Mouse (Mus musculus): ENCODE data around the gene 2310003L06Rik. TPM values are rescaled to one million over a fixed set of nuclear protein-coding genes. Genes with fewer than 3 reads are reported as not detected.

2310003L06Rik gene
- total RNA-seq (2021), result not detected
- long read RNA-seq, experiment 1, result 0 reads
- long read RNA-seq, experiment 2, result 0 reads

GRCm38 (mm10) chr5:87969201-87969600 lies at the start of gene 2310003L06Rik, which contains the start of gene Gm28434:
2310003L06Rik (plus strand) TSS chr5:87969459.
Gm28434 (plus strand) TSS chr5:87969517.
- no peak for DNase-seq

- DNase-seq, result no peak
Observed at GRCm38 (mm10) chr5:87925372-87925771, 43.9 kb upstream of the 2310003L06Rik start, which contains the start of gene Csn3. Csn3 (plus strand) TSS chr5:87925579.

GRCm38 (mm10) chr5:87931603-87932002 lies 37.7 kb upstream of the 2310003L06Rik start:
- DNase-seq, result no peak

- DNase-seq, result no peak
Observed at GRCm38 (mm10) chr5:87940752-87941151, 28.5 kb upstream of the 2310003L06Rik start.

GRCm38 (mm10) chr5:87942515-87942914 lies 26.7 kb upstream of the 2310003L06Rik start:
- no peak for DNase-seq

GRCm38 (mm10) chr5:87951836-87952235 lies 17.4 kb upstream of the 2310003L06Rik start:
- DNase-seq, result no peak

- DNase-seq, result no peak
Observed at GRCm38 (mm10) chr5:87979139-87979538, 9.9 kb downstream of the 2310003L06Rik start, which contains the start of gene Cabs1. Cabs1 (plus strand) TSS chr5:87979439.

- DNase-seq, result no peak
Observed at GRCm38 (mm10) chr5:87982468-87983214, 13.4 kb downstream of the 2310003L06Rik start.

GRCm38 (mm10) chr5:88002249-88002648 lies 33.0 kb downstream of the 2310003L06Rik start, which contains the start of gene Smr3a:
Smr3a (plus strand) TSS chr5:88002549.
- DNase-seq, result no peak

GRCm38 (mm10) chr5:88005241-88005640 lies 36.0 kb downstream of the 2310003L06Rik start:
- no peak for DNase-seq

Other genes with a start within 250 kb of the 2310003L06Rik start
- gene Csn1s2a, start 194.9 kb upstream of the 2310003L06Rik start, total RNA-seq (2021), result not detected
- not detected for gene Csn1s2b, start 161.4 kb upstream of the 2310003L06Rik start, total RNA-seq (2021)
- gene Prr27, start 143.8 kb upstream of the 2310003L06Rik start, total RNA-seq (2021), result not detected
- not detected for gene Odam, start 84.4 kb upstream of the 2310003L06Rik start, total RNA-seq (2021)
- gene Csn3, start 43.9 kb upstream of the 2310003L06Rik start, total RNA-seq (2021), result not detected
- not detected for gene Gm28434, start 58 bp downstream of the 2310003L06Rik start, total RNA-seq (2021)
- gene Cabs1, start 10.0 kb downstream of the 2310003L06Rik start, total RNA-seq (2021), result not detected
- gene Smr3a, start 33.1 kb downstream of the 2310003L06Rik start, total RNA-seq (2021), result not detected
- gene Smr2, start 117.1 kb downstream of the 2310003L06Rik start, total RNA-seq (2021), result not detected
- not detected for gene Gm11116, start 142.1 kb downstream of the 2310003L06Rik start, total RNA-seq (2021)
- gene Gm11115, start 184.6 kb downstream of the 2310003L06Rik start, total RNA-seq (2021), result not detected